Mouse (Mus musculus) embryonic fibroblast, embryonic 13.5 days (primary cell): ENCODE data around the gene Pknox2.

Experiments used
- CTCF ChIP-seq: IDR thresholded peaks from 2 replicates; pipeline ENCODE4 v1.5.1; 2011; ENCODE audit warnings: mild to moderate bottlenecking, control low read depth, low read length, moderate library complexity, borderline replicate concordance; ENCODE audit not compliant: insufficient read depth
- POLR2A ChIP-seq: IDR thresholded peaks from 2 replicates; pipeline ENCODE4 v1.6.1; 2011; ENCODE audit warnings: low read depth, mild to moderate bottlenecking, control low read depth, low read length, moderate library complexity

- TF ChIP-seq CTCF = no peak
- no peak for TF ChIP-seq POLR2A
These were observed 156.4 kb downstream of the Pknox2 start for GRCm38 (mm10) chr9:36990626-36991368.
